Mouse (Mus musculus): Measurements from ENCODE around the gene Tmem9b.

The Tmem9b gene

DNA sequence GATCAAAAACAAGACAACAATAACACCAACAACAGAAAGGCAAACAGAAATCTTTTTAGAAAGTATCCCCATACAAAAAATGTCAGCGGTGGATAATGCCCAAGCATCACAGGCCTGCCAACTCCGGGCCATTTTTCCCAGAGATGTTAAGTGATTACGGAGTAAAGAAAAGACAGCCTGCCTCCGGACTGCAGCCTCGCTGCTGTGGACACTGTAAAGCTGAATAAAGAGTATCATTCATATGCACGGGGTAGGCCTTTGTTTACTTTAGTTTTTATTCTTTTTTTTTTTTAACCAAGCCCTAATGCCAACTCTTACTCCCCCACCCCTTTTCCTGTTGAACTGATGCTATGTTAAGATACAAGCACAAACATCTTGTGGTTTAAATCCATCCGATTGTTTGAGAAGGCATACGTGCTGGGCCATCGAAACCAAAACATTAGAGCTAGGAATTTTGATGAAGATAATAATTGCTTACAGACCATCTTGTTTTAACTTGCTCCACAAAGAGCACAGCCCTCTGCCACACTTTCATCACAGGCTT is 66.0 kb downstream of the Tmem9b start:
- DNase-seq (ENCODE audit: extremely low spot score, low spot score): no peak
